Mouse (Mus musculus): ENCODE data around the gene Elmo1. TPM values are rescaled to one million over a fixed set of nuclear protein-coding genes. Genes with fewer than 3 reads are reported as not detected.

Gene Elmo1
- total and polyA plus RNA-seq, 3 experiments, result 5.2 to 7.6 TPM; not detected in 1

DNA sequence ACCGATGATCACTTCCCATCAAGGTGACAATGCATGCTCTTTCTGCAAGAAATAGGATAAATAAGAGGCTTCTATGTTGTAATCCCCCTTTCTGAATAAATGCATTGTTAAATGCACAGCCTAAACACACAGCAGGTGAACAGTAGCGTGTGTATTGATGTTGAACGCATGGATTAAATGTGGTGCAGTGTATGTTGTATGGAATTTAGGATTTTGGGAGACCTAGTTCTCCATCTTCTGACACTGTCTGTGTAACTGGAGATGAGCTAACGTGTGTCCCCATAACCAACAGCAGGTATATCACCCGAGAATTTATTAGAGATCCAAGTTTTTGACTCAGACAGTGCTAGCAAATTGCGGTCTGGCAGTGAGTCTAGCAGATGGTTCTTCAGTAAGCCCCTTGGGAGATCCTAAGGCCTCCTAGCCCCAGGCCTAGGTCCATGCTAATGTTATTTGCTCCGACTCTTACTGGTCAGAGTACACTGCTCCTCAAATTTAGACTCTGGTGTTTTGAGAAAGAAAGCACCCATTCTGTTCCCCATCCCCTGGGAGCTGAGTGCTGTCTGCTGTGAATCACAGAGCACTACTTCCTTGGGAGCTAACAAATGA lies 245.6 kb downstream of the Elmo1 start:
- Histone ChIP-seq H3K4me3 (ENCODE audit: control insufficient read depth in 1 of 2, insufficient read depth in 1 of 2, low read depth in 2 of 2, low read length in 2 of 2) (no peak overlapping the region), H3K27me3 (ENCODE audit: control insufficient read depth in 1 of 2, insufficient read depth in 2 of 2, low read length in 2 of 2) (no peaks in the 10 kb centered on the region), H3K36me3 (ENCODE audit: control insufficient read depth in 1 of 2, insufficient read depth in 2 of 2, low read length in 2 of 2) (no peaks in the 10 kb centered on the region), H3K79me2 (ENCODE audit: control insufficient read depth, insufficient read depth, low read length, poor library complexity) (no peaks in the 10 kb centered on the region), H3K27ac (ENCODE audit: control insufficient read depth, low read depth, low read length) (no peak overlapping the region), H3K9ac (ENCODE audit: control insufficient read depth, low read depth, low read length, poor library complexity, severe bottlenecking) (no peak overlapping the region), H3K9me3 (replicated peaks; ENCODE audit: insufficient read depth, low read length) (no peaks in the 10 kb centered on the region), H3K4me1 (ENCODE audit: control insufficient read depth in 1 of 2, insufficient read depth in 2 of 2, low read length in 2 of 2) (no peaks in the 10 kb centered on the region)
- no peak for DNase-seq (ENCODE audit: low read depth, low spot score)
- no peak for TF ChIP-seq TCF12 (IDR thresholded peaks at IDR 0.05; ENCODE audit: low read depth, low read length)
- TF ChIP-seq HCFC1 (IDR thresholded peaks at IDR 0.05; ENCODE audit: low read depth, low read length), result no peak
- TF ChIP-seq ELF1 (IDR thresholded peaks at IDR 0.05; ENCODE audit: low read depth, low read length), result no peak
- TF ChIP-seq KAT2A (conservative IDR thresholded peaks at IDR 0.05; ENCODE audit: low read depth, low read length), result no peak
- no peak for TF ChIP-seq UBTF (IDR thresholded peaks at IDR 0.05; ENCODE audit: borderline replicate concordance, insufficient read depth, low read depth, low read length)
- TF ChIP-seq SMC3 (IDR thresholded peaks at IDR 0.05; ENCODE audit: low read depth, low read length), result no peak
- no peak for TF ChIP-seq USF1 (IDR thresholded peaks at IDR 0.05; ENCODE audit: low read depth, low read length)
- TF ChIP-seq ETS1 (IDR thresholded peaks at IDR 0.05; ENCODE audit: low read depth, low read length), result no peak
- TF ChIP-seq CHD2 (IDR thresholded peaks at IDR 0.05; ENCODE audit: low read length), result no peak
- no peak for TF ChIP-seq MAZ (IDR thresholded peaks at IDR 0.05; ENCODE audit: low read depth, low read length)

GRCm38 (mm10) chr13:20342881-20343280 lies 252.5 kb downstream of the Elmo1 start:
- no peaks in the 10 kb centered on the region for H3K36me3 ChIP-seq (ENCODE audit: control insufficient read depth in 1 of 2, insufficient read depth in 2 of 2, low read length in 2 of 2)
- no peaks in the 10 kb centered on the region for H3K79me2 ChIP-seq (ENCODE audit: control insufficient read depth, insufficient read depth, low read length, poor library complexity)
- H3K27me3 ChIP-seq (ENCODE audit: control insufficient read depth in 1 of 2, insufficient read depth in 2 of 2, low read length in 2 of 2), result no peaks in the 10 kb centered on the region
- H3K27ac ChIP-seq (ENCODE audit: control insufficient read depth, low read depth, low read length), result no peak overlapping the region
- TF ChIP-seq TBP (IDR thresholded peaks at IDR 0.05; ENCODE audit: low read depth, low read length), result no peak
- TF ChIP-seq NELFE (IDR thresholded peaks at IDR 0.05; ENCODE audit: low read depth, low read length), result no peak
- no peak for TF ChIP-seq ZC3H11A (IDR thresholded peaks at IDR 0.05; ENCODE audit: low read depth, low read length)
- TF ChIP-seq RAD21 (IDR thresholded peaks at IDR 0.05; ENCODE audit: low read depth, low read length), result no peak
- TF ChIP-seq USF2 (IDR thresholded peaks at IDR 0.05; ENCODE audit: borderline replicate concordance in 1 of 2, insufficient read depth in 1 of 2, low read depth in 1 of 2, low read length in 2 of 2), result no peak
- TF ChIP-seq MXI1 (IDR thresholded peaks at IDR 0.05; ENCODE audit: low read depth, low read length), result no peak
- TF ChIP-seq GABPA (IDR thresholded peaks at IDR 0.05; ENCODE audit: low read depth, low read length), result no peak
- TF ChIP-seq RCOR1 (IDR thresholded peaks at IDR 0.05; ENCODE audit: low read depth, low read length), result no peak
- no peak for TF ChIP-seq USF1 (IDR thresholded peaks at IDR 0.05; ENCODE audit: low read depth, low read length)
- no peak for TF ChIP-seq MYB (IDR thresholded peaks at IDR 0.05; ENCODE audit: low read depth, low read length)
- TF ChIP-seq BHLHE40 (IDR thresholded peaks at IDR 0.05; ENCODE audit: borderline replicate concordance, low read depth, low read length), result no peak
- no peak for TF ChIP-seq ETS1 (IDR thresholded peaks at IDR 0.05; ENCODE audit: low read depth, low read length)
- no peak for TF ChIP-seq EP300 (IDR thresholded peaks at IDR 0.05; ENCODE audit: low read depth in 1 of 2, low read length in 2 of 2)
- no peak for TF ChIP-seq POLR2AphosphoS2 (IDR thresholded peaks at IDR 0.05; ENCODE audit: low read length)
- TF ChIP-seq MEF2A (IDR thresholded peaks at IDR 0.05; ENCODE audit: extremely low read depth, insufficient replicate concordance, low read depth, low read length, poor library complexity, severe bottlenecking), result no peak
- no peak for TF ChIP-seq CHD2 (IDR thresholded peaks at IDR 0.05; ENCODE audit: low read length)
- no peak for TF ChIP-seq KAT2A (conservative IDR thresholded peaks at IDR 0.05; ENCODE audit: low read depth, low read length)
- TF ChIP-seq TCF12 (IDR thresholded peaks at IDR 0.05; ENCODE audit: low read depth, low read length), result no peak
- H3K9me3 ChIP-seq (replicated peaks; ENCODE audit: insufficient read depth, low read length), result no peaks in the 10 kb centered on the region
- H3K4me1 ChIP-seq (ENCODE audit: control insufficient read depth in 1 of 2, insufficient read depth in 2 of 2, low read length in 2 of 2), result no peaks in the 10 kb centered on the region
- DNase-seq (ENCODE audit: low read depth, low spot score), result no peak
- H3K4me3 ChIP-seq (ENCODE audit: control insufficient read depth in 1 of 2, insufficient read depth in 1 of 2, low read depth in 2 of 2, low read length in 2 of 2), result no peak overlapping the region
- no peak overlapping the region for H3K9ac ChIP-seq (ENCODE audit: control insufficient read depth, low read depth, low read length, poor library complexity, severe bottlenecking)
